Mouse (Mus musculus) spleen, adult 2 months (tissue): ENCODE results near the gene Csf2rb.

ENCODE experiments used
- CTCF ChIP-seq: fragments of 200-500 bp; IDR thresholded peaks from 2 replicates; pipeline ENCODE4 v1.5.1; 2011; ENCODE audit warnings: mild to moderate bottlenecking, inconsistent platforms; ENCODE audit not compliant: insufficient read depth, insufficient read length, insufficient replicate concordance; ENCODE audit errors: extremely low read depth
- POLR2A ChIP-seq: fragments of 200-500 bp; IDR thresholded peaks from 2 replicates; pipeline ENCODE4 v1.6.1; 2011; ENCODE audit warnings: low read depth, low read length, inconsistent platforms

- TF ChIP-seq CTCF = no peak
- no peak for TF ChIP-seq POLR2A
Measured at GRCm38 (mm10) chr15:78383450-78384219, 58.1 kb downstream of the Csf2rb start.
